Mouse (Mus musculus): ENCODE measurements around the gene Pla2g10. TPM values are rescaled to one million over a fixed set of nuclear protein-coding genes. Genes with fewer than 3 reads are reported as not detected.
"Not testable (repeated sequence)": the region's sequence is repeated elsewhere in the genome, so short reads cannot be mapped to it uniquely, and the experiment has no call there.

Gene Pla2g10
- total RNA-seq, 2 experiments from 2014 or later, result not detected

DNA sequence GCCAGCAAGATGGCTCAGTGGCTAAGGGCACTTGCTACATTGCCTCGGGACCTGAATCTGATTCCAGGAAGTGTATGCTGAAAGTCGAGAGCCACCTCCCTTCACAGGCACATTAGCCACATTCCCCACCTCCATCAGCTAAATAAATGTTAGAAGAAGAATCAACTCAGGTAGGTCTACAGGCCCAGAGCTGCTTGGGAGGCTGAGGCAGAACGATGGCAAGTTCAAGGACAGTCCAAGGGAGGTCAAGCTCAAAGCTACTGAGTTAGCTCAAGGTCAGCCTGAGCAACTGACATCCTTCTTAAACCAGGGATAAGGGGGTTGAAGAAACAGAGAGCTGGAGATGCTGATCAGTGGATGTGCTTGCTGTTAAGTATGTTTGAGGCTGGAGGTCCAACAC is 2.0 kb upstream of the Pla2g10 start:
- DNase-seq (ENCODE audit: low spot score in 2 of 2), result no peak

DNA sequence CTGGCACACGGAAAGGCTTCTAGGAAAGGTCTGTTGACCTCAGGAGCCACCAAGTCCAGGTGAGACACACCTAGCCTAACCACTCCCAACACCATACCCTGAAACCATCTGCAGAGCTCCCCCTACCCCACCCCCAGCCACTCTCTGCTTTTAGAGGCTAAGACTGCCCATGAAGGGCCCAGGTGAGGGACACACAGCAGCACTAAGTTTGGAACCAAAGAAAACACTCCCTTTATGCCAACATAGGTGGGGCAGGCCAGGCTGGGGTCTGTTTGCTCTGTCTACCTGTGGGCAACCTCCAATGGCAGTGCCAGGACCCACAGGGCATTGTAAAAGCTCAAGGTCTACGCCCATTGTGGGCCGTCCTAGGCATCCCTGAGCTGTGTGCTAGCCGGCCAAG is 1.4 kb downstream of the Pla2g10 start:
- no peak for DNase-seq (ENCODE audit: low spot score in 2 of 2)

DNA sequence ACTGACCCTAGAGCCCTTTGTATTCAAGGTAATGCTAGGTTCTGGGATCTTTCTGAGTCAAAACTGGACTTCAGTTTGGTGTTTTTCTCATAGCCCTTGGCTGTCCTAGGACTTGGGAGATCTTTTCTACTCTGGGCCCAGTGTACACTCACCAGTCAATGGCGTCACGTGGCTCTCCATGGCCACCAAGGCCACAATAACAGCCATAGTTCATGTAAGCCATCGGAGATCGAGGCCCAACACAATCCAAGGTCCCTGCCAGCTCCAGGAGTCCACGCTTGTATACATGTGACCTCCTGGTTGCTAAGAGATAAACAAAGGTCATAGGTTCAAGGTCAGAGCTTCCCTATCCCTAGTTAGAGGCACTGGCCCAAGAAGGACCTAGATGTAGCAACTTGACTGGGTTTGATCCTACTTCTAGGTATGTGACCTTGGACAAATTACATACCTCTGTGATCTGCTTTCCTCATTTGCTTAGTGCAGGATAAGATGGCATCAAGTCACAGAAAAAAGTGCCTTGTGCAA is 2.9 kb downstream of the Pla2g10 start:
- DNase-seq (ENCODE audit: low spot score in 2 of 2), result no peak

DNA sequence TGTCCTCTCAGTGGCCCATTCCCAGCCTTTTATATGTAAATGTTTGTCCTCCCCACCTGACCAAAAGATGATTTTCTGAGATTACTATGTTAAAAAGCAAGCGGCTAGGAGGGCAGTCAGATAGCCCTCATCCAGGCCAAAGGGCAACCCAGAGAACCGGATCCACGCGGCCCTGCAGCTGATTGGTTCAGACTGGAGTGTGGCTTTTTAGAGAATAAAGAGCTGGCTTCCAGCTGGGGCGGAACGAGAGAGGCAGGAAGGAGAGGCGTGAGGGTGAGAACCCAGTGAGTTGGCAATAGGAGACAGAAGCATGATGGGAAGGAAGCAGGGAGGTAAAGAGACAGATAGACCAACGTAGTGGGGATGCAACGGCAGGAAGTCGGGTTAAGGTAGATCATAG is 7.8 kb downstream of the Pla2g10 start:
- DNase-seq (ENCODE audit: low spot score in 2 of 2), result no peak

DNA sequence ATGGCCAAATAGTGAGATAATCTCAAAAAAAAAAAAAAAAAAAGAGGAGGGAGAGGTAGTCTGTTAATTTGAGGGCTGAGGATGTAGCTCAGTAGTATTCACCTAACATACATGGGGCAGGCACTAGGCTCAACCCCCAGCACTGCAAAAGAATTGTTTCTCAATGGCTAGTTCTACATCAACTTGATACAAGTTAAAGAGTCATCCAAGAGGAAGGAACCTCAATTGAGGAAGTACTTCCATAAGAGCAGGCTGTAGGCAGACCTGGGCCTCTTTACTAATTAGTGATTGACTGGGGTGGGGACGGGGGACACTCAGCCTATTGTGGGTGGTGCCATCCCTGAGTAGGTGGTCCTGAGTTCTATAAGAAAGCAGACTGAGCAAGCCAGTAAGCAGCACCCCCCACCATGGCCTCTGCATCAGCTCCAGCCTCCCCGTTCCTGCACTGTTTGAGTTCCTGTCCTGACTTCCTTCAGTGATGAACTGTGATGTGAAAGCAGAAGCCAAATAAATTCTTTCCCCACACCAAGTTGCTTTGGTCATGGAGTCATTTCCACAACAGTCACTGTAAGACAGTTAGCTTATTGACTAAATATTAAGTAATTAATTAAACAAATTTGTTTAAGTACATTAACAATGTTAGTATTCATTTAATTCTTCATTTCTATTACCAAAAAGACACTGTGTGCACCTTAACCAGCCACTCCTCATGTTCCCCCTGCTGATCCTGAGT is 13.8 kb downstream of the Pla2g10 start:
- DNase-seq (ENCODE audit: low spot score in 2 of 2), result no peak

DNA sequence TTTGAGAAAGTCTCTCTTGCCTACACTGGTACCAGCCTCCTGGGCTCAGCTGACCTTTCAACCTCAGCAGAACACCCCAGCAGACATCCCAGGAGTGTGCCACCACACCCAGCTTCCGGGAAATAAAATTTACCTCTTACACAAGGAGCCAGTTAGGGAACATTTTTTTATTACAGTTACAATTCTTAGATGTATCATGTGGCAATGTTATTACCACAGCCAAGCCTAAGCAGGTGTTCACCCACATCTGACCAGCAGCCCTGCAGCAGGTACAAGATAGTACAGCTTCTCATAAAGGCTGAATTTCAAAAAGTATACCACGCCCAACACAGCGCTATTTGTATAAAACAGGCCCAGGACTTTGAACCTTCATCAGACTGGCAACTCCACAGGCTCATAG is 15.9 kb downstream of the Pla2g10 start:
- no peak for DNase-seq (ENCODE audit: low spot score in 2 of 2)

DNA sequence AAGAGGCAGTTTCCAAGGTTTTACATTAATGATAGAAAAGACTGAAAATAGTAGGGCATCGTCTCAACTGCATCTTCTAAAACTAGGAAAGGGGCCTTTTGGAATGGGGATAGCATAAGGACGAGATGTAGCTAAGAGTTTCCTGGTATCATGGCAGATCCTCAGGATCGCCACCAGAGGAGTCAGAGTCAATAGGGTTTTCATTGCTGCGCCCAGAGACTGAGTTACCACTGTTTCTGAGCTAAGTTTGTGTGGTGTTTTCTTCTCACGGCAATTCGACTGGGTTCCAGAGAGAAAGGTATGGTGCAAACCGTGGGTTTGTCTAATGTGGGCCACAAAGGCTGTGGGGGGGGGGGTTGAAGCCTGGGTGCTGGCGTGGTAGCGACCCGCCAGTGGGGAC is 26.1 kb downstream of the Pla2g10 start:
- DNase-seq (ENCODE audit: low spot score in 2 of 2), result no peak

DNA sequence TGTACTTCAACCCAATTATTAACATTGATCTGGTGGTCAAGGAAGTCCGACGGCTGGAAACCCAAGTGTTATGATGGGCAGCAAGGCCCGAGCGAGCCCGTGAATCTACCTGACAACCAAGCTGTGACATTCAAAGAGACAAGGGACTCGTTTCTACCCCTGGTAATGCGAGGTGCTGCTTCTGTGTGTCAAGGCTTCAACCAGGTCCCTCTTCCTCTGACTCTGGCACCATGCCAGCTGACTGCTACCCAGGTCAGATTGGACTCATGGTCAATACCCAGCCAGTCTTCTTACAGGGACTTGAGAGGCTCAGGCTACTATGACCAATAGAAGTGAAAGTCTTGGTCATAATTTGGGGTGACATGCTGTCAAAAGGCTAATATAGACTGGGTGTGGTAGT is 28.6 kb downstream of the Pla2g10 start:
- peak; percentile 6 to 13 for DNase-seq (ENCODE audit: low spot score in 2 of 2)

DNA sequence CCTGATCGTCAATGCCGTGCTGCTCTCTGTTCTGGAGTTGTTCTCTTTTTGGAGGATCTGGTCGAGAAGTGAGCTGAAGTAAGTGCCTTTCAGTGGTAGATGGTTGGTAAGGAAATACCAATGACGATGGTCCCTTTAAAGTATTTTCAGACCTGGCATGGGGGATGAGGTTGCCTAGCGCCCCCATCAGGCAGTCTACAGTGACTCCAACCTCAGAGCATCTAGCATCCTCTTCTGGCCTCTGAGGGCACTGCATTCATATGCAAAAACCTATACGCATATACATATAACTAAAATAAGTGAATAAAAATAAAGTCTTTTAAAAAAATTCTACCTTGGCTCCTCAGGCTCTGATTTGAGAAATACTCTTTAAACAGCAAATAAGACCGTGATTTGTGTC is 31.8 kb downstream of the Pla2g10 start:
- DNase-seq (ENCODE audit: low spot score in 2 of 2), result no peak

DNA sequence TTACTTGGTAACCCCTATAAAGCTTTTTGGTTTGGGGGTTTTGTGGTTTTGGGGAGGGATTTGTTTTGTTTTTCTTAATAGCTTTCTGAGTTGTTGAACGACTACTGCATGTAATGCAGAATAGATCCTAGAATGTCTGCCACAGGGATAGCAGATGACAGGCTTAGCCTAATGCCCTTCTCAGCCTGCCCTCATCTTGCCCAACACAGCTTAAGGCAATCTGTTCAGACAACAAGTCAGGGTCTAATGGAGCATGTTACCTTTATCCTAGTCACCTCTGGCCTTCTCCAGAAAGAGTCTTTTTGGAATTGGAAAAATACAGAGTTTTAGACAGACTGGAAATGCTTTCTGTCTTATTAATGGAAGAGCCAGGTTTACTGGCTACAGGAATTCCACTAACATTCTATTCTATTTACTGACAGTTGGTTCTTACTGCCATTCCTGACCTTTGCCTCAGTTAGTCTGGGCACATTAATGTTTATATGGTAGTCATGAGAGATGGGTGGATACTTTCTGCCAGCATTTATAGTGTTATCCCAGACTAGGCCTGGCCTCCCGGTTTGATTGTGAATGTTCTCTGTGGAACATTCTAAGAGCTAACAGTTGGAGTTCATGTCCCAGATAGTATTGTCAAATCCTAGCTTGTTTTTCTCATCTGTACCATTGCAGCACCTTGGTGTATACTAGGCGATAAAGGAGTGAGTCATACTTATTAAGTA is 52.0 kb downstream of the Pla2g10 start:
- no peak for DNase-seq (ENCODE audit: low spot score in 2 of 2)

DNA sequence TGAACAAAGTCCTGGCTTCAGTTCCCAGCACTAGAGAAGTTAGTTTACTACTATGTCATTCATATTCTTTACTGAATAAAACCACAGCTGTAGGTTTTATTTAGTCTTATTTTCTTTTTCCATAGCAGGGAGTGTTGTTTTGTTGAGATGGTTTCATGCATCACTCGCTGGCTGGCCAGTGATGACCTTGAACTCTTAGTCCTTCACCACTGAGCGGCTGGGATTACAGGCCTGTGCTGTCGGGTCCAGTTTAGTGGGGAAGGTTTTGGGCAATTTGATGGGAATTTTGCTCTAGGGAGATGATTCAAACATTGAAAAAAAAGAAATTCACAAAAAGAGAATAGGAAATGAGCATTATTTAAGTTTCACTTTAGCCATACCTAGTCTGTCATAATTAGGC is 56.3 kb downstream of the Pla2g10 start:
- DNase-seq (ENCODE audit: low spot score in 2 of 2), result no peak

DNA sequence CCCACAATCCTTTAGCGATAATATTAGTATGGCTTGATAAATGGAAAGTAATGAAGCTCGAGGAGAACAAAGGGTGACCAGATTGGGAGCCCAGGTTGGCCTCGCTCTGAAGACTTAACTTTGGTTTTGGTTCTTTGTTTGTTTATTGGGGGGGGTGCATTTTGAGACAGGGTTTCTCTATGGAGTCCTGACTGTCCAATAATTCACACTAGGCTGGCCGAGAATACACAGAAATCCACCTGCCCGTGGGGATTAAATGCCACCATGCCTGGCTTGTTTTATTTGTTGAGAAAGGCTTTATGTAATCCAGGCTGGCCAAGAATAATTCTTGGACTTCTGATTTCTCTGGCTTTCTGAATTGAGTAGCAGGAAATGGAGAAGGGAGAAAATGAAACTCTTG is 57.7 kb downstream of the Pla2g10 start:
- no peak for DNase-seq (ENCODE audit: low spot score in 2 of 2)

DNA sequence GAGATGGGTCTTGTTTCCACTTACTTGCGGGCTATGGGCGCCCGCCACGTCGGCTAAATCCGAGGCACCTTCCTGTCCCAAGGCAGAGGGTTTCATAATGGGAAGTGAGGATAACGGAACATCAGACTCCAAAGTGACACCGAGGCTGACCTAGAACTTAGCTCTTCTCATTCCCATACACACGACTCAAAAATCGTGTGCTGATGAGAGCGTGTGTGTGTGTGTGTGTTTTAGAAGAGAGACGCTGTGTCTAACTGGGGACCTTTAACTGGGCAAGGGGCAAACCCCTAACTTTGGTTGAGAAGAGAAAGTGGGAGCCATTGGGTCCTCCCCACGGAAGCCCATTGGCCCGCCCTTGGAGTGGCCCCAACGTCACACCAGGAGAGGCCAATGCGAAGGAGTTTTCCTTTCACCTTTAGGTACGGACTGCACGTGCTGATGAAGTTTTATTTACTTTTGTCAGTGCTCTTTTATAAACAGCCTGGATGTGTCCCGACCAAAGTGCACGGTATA is 58.3 kb downstream of the Pla2g10 start:
- DNase-seq (ENCODE audit: low spot score in 2 of 2), result peak; percentile 47 to 56

DNA sequence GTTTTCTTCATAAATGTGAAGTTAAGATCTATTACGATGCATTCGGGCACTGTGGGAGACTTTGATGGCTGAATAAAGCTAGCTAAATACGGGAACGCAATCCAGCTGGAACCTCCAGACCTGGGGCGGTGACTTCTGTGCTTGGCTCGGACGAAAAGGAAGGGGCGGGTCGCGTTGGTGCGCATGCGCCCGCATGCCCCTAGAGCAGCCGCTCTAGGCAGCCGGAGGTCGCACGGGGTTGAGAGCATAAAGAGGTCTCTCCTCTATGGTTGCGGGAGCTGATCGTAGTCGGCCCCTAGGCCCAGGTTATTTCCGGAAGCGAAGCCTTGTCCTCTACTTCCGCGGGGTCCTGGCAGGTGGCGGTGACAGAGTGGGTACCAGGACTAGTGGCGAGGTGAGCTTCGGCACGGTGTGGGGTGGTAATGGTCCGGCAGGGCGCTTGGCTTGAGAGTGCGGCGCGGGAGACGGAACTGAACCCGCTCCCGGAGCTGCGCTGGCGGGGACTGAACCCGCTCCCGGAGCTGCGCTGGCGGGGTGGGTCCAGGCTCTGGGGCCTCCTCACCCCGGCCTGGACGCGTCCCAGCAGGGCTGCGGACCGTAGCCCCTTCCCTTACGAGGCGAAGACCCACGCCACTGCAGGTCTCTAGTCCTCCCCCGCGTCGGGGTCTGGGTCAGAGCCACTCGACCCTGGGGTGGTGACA is 58.9 kb downstream of the Pla2g10 start, which contains the start of the genes Bfar and 3110001I22Rik:
Bfar (plus strand) TSS at position 174 of the 701 bp plus-strand sequence.
3110001I22Rik (plus strand) TSS at position 245 of the 701 bp plus-strand sequence.
- DNase-seq (ENCODE audit: low spot score in 2 of 2), result peak; percentile 76 to 88

DNA sequence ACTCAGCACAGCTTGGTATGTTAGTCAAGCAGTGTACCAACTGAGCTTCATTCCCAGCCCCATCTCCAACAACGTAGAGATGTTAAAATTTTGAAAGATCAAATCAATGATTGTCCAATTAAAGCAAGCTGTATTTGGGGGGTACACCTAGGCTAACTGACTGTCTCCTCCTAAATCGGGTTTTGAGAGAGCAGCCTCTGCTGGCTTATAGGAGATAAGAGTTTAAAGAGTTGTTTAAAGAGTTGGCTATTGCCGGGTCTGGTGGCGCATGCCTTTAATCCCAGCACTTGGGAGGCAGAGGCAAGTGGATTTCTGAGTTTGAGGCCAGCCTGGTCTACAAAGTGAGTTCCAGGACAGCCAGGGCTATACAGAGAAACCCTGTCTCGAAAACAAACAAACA is 59.9 kb downstream of the Pla2g10 start:
- DNase-seq (ENCODE audit: low spot score in 2 of 2), result not testable (repeated sequence)

DNA sequence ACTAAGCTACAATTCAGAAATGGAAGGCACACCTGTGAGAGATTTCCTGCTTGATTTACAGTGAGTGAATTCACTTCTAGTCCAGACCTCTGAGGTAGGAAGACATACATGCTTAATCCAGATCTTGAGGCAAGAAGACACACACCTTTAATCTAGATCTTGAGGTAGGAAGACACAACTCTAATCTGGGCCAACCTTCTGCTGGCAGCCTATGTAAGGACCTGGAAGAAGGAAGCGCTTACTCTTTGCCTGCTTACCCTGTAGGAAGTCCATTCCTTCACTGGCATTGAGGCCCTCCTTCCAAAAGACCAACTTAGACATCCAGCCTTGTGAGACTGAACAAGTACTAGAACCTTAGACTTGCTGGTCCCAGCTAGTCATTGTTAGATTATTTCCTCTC is 61.5 kb downstream of the Pla2g10 start:
- no peak for DNase-seq (ENCODE audit: low spot score in 2 of 2)

DNA sequence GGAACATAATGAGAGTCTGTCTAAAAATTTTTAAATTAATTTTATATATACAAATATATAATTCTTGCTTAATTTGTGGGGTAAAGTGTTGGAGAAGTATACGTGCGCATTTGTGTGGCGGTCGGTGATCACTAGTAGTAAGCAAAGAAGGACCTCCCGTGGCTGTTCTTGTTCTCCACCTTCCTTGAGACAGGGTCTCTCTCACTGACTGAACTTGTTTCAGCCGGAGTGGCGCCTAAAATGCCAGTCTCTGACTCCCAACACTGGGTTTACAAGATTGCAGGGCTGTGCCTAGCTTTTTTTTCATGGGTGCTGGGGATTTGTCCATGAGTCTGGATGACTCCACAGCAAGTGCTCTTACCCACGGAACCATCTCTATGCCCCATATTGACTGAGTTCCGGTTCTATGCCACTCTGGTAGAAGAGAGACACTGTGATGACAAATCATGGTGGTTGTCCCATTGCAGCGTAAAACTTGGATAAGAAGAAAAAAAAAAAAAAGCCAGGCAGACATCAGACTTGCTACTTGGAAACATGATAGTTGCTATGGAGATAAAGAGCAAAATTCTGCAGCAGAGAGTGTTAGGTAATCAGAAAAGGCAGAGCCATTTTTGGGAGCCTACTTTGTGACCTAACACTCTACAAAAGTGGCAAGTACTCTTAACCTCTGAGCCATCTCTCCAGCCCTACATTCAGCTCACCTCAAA is 62.2 kb downstream of the Pla2g10 start:
- DNase-seq (ENCODE audit: low spot score in 2 of 2), result no peak

DNA sequence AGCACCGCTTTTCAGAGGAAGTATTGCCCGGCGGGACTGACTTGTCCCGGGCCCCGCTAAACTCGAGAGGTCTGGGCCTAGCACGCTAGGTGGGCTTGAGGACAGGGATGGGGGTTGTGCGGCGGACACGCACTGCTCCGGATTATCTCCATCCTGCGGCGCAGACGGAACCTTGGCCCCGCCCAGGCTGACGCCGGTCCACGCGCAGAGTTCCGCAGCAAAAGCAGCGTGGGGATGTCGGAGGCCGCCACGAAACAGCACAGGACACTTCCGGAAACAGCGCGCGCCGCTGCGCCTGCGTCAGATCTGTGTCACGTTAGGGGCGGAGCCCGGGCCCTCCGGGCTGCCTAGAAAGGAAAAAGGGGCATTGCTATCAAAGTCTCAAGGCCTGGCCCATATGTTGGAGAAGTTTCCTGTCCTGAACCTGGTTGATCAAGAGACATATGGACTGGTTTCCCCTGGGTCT is 62.9 kb downstream of the Pla2g10 start, which contains the start of gene Parn:
Parn (minus strand) TSS at position 293 of the 466 bp plus-strand sequence.
- DNase-seq (ENCODE audit: low spot score in 2 of 2), result peak; percentile 87 to 92

Data from layer of hippocampus, postnatal 10 days (tissue).